Mouse (Mus musculus): ENCODE data around the gene Hipk3. TPM values are rescaled to one million over a fixed set of nuclear protein-coding genes. Genes with fewer than 3 reads are reported as not detected.

Hipk3 gene
- 10 to 100 TPM; 50.7 to 52.9 TPM for total RNA-seq (2021)
- long read RNA-seq, experiment 1, full-length matches to known transcripts: 2 of 7 reads
- long read RNA-seq, experiment 1, partial matches to known transcripts: 2 of 7 reads
- long read RNA-seq, experiment 1, other reads (novel, unspliced or antisense): 3 of 7 reads
- long read RNA-seq, experiment 2, full-length matches to known transcripts: 5 of 8 reads
- long read RNA-seq, experiment 2, partial matches to known transcripts: 0 of 8 reads
- long read RNA-seq, experiment 2, other reads (novel, unspliced or antisense): 3 of 8 reads

DNA sequence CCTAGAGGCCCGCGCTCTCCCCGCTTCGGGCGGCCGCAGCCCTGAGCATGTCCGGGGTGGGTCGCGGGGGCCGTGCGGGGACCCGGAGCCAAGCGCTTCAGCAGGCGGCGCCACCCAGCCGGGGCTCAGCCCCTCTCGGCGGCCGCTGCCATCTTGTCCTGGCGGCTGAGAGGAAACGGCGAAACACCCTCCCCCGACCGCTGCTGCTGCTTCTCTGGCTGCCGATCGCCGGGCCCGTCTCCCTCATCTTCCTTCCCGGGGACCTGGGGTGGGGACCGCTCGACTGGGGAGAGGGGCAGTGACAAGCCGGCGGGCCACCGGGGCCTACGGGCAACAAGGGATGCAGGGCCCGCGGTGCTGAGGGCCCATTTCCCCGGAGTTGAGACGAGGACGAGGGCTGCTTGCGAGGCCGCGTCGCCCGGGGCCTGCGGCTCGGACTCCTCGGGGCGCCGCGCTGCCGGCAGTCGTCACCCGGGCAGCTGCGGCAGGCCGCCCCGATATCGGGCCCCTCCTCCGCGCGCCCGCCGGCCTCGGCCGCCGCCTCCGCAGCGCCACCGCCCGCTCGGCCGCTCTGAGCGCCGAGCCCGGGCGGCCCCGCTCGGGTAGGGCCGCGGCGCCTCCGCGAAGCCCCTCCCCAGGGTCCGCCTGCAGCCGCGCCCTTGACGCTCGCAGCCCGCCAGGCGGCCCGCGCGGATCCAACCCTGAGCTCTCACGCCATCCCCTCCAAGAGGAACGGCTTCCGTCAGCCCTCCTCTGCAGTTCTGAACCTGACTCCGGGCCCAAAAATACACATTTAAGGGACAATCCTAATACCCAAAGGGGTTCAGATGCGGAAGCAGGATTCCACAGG lies at the start of gene Hipk3:
Gene Hipk3 (minus strand): TSS at position 496 of the 850 bp plus-strand sequence.
- peak; percentile 77 for DNase-seq (ENCODE audit: low spot score in 2 of 2)

DNA sequence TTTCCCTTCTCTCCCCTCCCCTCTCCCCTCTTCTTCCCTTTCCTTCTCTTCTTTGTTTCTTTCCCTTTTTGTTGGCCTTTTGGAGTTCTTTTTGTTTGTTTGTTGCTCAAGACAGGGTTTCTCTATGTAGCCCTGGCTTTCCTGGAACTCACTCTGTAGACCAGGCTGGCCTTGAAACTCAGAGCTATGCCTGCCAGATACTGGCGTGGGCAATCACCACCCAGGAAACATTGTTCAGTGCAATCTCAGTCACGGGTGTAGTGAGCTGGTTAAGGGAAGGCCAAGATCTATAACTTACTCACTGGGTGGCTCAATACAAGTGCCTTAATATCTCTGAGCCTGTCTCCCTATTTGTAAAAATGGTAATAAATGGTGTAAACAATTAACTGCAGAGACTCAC lies 46.0 kb upstream of the Hipk3 start:
- DNase-seq (ENCODE audit: low spot score in 2 of 2): no peak

DNA sequence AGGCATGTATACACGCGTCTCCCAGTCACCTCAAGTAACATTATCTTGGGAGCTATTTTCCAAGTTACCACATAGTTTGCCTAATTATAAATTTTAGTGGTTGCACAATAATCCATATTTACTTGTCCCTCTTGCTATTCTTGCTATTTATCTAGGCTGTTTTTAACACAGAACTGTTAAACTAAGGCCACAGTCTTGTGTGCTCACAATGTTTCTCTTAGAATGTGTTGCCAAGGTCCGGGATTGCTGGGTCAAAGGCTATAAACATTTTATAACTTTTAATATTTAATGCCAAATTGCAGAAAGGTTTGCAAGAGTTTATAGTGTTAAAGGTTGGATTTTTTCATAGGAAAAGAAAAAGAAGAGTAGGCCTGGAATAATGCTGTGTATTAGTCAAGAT lies 40.5 kb upstream of the Hipk3 start:
- no peak for DNase-seq (ENCODE audit: low spot score in 2 of 2)

DNA sequence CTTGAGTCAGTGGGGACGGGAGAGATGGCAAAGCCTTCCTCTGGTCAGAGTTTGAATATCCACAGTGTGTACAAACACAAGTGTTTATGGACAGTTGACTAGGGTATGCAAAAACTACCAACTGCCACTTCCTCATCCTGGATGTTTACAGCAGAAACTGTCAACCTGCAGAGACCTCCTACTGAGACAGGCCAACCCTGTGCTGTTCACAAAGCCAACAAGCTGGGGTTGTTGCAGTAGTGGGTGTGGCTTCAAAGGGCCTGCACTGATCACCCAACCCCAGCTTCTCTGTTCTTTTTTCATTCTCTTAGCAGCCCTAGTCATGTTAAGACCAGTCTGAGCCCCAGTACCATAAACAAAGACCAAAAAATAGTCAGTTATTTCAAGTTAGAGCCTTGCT lies 38.3 kb upstream of the Hipk3 start:
- DNase-seq (ENCODE audit: low spot score in 2 of 2): no peak

DNA sequence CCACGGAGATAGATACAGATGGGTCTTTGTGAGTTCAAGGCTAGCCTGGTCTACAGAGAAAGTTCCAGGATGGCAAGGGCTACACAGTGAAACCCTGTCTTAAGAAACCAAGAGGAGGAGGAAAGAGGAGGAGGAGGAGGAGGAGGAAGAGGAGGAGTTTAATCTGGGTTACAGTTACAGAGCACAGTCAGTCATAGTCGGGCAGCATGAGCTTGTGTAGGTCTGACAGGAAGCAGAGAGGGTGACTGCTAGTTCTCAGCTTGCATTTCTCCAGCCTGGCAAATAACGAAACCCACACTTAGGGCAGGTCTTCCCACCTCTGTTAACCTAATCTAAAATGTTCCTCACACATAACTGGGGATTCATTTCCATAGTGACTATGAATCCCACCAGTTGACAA lies 32.3 kb upstream of the Hipk3 start:
- DNase-seq (ENCODE audit: low spot score in 2 of 2): no peak

DNA sequence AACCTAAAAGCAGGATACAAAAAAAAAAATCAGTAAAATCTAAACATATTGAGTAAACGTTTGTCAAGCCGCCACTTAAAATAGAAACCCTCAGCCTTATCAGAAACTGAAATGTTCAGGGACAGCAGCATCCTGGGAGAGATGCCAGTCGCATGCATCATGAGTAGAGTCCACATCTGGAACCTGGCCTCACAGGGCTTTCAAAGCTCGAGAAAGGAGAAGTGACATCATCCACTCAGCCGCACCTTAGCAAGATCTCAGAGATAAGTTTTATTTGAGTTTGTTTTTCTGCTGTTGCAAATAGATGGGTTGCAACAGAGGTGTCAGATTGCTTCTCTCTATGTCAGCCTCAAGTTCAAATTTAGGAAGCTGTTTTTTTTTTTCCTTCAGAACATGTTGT lies 31.3 kb upstream of the Hipk3 start:
- no peak for DNase-seq (ENCODE audit: low spot score in 2 of 2)

DNA sequence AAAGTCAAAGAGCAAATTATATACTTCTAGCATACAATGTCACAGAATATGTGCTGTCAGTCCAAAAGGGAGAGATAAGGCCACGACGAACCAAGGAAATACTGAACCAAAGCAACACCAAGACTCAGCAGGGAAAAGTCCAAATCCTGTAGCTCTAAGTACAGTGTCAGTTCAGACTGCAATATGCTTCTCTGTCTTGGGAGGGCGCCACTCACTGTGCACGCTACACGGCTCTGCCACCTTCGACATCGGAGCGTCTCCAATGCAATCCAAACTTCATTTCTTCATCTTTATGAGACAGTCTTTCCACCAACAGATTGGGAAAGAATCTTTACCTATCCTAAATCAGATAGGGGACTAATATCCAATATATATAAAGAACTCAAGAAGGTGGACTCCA lies 17.4 kb upstream of the Hipk3 start:
- no peak for DNase-seq (ENCODE audit: low spot score in 2 of 2)

DNA sequence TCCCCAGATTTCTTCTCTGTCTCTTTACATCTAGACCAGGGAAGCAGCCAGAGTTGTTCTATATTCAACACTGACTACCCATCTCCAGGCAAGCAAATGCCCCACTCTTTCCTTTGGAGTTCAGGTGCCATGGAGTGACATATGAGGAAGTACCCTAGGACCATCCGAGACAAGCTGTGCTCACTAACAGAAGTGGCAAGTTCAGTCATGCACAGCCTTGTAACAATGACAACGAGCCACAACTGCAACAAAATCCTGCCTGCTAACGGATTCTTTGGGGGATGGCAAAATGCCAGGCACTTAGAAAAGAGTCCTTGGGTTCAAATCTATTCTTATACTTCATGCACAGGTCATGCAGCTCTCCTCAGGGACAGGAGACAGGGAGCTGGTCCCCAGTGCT lies 8.1 kb upstream of the Hipk3 start:
- DNase-seq (ENCODE audit: low spot score in 2 of 2): no peak

DNA sequence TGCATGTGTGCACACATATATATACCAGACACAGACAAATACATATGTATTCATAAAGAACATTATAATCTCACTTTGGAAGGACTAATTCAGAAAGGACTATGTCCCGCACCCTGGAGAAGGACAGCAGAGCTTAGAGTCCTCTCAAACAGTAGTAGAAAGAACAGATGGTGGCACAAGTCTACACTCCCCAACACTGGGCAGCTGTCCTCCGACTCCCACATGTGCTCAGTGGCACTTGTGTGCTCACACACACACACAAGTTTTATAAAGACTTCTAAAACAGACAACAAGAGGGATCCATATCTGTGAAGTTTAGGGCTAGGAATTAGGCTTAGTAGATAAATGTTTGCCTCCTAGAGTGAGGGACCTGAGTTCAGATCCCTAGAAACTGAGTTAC lies 6.8 kb upstream of the Hipk3 start:
- no peak for DNase-seq (ENCODE audit: low spot score in 2 of 2)

DNA sequence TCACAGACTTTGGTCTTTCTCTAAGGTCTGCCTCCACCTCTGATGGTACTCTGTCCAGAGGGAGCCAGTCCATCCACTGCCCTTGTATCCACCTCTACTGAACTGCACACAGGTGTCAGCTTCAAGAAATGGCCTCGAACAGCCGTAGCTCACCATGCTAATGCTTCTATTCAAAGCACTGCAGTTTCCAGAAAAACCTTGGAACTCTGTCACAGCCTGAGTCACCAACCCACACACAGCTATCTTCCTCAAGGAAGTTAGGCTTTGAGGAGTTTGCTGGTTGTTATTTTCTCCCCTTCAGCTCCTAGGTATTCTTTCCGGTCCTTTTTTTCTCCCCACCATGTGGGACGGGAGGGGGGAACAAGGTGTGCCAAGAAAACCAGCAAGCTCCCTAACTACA lies 3.5 kb upstream of the Hipk3 start:
- peak in 1 of 2 experiments; percentile 21 for DNase-seq (ENCODE audit: low spot score in 2 of 2)

DNA sequence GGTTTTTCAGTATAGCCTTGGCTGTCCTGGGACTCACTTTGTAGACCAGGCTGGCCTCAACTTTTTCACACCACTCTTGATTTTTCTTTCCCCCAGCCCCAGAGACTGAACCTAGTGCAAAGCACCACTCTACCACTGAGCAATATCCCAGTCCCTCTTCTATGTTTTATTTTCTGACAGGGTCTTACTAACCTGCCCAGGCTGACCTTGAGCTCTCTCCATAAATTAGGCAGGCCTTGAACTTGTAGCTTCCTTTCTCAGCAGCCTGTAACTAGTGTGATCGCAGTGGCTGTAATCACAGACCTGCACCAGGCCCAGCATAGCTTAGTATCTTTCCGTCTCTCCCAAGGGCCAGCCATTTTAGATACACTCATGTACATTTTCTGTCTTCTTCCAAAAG lies 3.0 kb upstream of the Hipk3 start:
- DNase-seq (ENCODE audit: low spot score in 2 of 2): no peak

DNA sequence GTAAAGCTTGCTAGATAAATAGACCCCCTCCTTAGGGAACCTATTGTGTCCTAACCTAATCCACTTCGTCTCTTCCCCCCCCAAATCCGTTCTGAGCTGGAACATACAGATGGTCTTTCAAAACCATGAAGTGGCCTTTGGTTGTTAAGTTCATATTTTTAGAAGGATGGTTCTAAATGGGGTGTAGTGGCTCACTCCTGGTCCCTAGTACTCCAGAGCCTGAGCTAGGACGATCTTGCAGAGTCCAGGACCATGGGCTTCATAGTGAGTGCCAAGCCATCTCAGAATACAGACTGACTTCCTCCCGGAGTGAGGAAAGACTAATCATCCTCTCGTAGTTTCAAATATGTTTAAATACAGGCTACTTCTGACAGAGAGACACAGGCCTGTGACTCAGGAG lies 2.0 kb upstream of the Hipk3 start:
- DNase-seq (ENCODE audit: low spot score in 2 of 2): no peak

DNA sequence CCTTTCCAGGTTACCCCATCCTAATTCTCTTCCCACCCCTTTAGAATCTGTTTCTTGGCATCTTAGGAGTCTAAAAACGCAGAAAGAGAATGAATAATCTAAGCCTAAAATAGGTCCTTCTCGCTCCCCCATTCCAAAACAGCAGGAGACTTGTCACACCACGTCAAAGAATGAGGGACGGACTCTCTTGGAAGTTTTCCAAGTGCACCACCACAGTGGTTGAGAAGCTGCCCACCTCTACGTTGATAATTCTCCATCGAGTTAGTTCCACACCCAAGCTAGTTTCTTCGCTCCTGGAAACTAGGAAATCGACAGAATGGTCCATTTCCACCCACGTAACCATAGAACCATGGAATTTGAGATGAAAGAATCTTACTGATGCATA lies 547 bp upstream of the Hipk3 start:
- DNase-seq (ENCODE audit: low spot score in 2 of 2): peak in 1 of 2 experiments; percentile 33

DNA sequence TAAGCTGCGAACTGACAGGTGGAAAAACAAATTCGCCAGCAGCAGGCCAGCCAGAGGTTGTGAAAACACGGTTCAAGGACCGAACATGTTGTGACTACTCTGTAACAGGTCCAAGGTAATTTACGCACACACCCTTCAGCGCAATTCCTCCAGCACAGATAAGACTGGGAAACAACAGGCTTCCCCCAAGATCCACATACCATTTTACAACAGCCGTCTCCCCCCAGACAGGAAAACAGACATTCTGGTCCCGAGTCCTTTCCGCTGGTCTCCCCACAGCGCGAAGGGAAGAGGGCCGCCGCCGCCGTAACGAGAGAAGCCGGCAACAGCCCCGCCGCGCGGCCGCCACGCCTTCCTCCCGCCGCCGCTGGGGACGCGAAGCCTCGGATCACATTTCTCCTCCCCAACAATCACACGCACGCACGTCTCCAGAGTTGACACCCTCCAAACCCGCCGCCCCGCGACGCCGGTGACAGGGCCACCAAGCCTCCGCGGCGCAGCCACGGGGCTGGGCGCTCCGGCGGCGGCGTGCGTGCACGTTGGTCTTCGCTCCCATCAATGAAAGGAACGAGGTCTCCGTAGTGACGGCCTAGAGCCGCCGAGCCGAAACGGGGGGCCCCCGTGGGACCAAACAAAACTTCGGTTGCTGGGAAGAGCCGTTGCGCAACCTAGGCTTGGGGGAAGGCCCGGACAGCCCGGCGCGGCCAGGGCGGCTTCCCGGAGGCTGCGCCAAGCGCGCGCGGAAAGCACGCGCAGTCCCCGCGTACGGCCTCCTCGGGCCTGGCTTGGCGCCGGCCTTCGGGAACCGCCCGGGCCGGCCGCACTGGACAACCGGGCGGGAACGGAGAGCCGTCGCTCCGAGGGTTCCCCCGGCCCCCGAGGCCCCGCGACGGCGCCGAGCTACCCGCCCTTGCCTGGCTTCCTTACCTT lies 960 bp downstream of the Hipk3 start:
- DNase-seq (ENCODE audit: low spot score in 2 of 2): peak; percentile 82 to 84

DNA sequence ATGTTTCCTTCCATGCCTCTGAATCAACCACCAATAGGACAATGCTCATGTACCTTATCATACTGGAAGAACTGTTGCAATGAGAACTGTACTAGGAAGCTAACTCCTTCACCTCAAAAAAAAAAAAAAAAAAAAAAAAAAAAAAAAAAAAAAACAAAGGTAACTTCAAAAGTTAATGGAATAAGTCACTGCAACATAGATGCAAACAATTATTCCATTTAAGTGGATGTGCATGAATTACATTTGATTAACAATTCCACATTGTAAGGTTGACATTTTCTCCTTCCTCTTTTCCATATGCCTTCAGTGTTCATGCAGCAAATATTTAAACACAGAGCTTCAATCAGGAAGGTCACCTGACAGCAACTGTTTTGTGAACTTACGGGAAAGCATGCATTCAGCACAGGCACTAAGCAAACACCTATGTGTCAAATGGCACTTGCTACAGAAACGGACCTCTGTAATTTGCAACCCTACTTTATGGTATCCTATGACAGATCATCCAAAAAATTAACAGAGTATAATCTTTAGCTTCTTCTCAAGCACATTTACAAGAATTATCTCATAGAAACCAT lies 2.9 kb downstream of the Hipk3 start:
- no peak for DNase-seq (ENCODE audit: low spot score in 2 of 2)

DNA sequence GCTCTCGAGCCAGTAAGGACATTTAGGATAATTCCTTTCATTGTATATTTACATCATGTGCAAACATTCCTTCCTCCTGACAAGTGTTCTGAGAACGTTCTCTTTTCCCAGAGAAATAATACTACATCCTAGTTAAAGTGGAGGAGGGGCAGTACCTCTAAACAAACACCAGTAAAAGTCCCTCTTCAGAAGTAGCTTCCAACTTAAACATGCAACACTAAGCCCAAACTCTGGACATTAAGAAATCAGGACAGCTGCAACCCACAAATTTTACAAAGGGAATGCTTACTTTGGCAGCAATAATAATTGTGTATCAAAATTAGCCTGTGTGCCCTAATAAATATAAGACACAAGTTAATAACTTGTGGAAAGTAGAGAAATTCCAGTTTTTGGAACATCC lies 3.5 kb downstream of the Hipk3 start:
- no peak for DNase-seq (ENCODE audit: low spot score in 2 of 2)

DNA sequence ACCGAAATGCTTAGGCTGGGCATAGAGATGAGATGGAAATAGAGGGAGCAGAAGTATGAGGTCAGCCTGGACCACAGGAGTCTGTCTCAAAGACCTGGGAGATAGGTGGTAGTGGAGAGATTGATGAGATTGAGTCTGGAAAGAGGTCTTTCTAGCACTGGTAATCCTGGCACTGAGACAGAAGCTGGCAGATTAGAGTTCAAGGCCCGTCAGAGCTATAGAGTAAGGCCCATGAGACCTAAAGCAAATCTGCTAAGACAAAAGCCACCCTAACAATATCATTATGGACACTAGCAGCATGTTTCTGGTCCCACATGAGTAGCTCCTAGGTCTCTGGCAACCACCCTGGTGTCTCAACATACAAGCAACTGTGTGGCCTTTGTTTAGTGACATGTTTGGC lies 4.4 kb downstream of the Hipk3 start:
- no peak for DNase-seq (ENCODE audit: low spot score in 2 of 2)

DNA sequence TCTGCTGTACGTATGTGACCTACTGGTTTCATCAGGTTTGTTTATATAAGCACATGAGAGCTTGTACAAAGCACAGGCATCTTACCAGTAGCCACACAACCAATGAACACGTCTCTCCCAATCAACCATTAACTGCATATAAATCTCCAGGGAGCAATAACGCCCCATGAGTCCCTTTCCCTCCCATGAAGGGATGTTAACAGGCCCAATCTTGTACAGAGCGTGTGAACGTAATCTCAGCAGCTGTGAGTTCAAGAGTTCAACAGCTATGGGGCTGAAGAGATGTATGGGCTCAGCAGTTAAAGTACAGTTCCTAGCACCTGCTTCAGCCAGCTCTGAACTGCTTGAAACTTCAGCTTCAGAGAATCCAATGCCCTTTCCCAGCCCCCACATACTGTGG lies 9.8 kb downstream of the Hipk3 start:
- no peak for DNase-seq (ENCODE audit: low spot score in 2 of 2)

DNA sequence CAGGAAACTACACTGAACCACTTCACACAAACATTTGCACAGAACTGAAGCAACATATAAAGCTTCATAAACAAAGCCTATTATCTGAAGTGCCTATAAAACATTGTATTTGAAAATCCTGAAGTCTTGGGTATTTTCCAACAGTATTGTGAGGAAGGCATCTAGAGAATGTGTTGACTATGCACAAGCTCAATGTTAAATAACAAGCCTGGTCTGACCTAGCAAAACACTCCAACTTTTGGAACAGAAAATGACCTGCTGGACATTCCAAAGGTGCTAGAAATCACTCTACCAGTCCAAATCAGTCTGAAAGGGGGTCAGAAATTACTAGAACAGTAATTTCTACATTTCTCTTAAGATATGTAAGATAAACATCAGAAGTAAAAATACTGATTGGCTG lies 12.1 kb downstream of the Hipk3 start:
- no peak for DNase-seq (ENCODE audit: low spot score in 2 of 2)

DNA sequence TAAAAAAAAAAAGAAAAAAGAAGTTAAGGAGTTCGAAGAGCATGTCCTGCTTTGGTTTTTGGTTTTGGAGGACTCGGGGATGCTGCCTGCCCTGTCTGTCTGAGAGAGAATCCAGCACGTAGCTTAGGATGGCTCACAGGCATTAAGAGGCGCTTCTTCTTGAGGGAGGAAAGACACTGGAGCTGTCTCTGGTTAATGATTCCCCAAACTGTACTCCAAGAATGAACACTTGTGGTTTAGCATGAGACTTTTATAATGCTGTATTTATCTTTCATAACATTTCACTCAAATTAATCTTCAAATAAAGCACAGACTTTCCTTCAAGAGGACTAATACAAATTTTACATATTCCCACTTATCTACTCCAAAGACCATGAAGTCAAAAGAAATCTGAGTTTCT lies 15.2 kb downstream of the Hipk3 start:
- DNase-seq (ENCODE audit: low spot score in 2 of 2): no peak

DNA sequence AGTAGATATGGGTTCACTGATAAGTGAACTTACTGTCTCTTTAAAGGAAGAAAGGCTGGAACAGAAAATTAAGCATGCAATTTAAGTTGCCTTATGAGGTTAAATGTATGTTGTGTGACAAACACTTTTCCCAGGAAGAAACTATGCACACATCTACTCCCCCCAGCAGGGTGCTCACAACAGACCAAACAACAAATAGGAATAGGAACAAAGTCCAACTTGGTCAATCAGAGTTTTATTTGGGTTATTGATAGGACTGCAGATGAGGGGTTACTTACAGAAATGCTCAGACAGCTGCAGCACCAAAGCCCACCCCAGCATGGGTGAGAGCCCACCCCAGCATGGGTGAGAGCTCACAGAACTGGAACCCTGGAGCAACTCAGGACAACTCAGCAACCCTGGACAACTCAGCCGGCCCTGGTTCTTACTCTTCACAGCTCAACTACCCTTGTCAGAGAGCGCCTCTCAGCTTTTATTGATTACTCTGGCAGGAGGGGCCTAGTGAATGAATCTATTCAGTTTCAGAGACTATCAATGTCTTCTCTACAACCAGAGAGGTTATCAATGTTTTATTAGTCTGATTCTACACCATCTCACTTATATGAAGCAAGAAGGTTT lies 16.7 kb downstream of the Hipk3 start:
- DNase-seq (ENCODE audit: low spot score in 2 of 2): no peak

Measured in layer of hippocampus, postnatal 14 days (tissue).